Mouse (Mus musculus) urinary bladder, postnatal 25 days (tissue): Measurements from ENCODE around the gene Asic2.

Experiments
- DNase-seq: peaks from one replicate; pipeline ENCODE4 v3.0.0; 2022; ENCODE audit warnings: low spot score

Asic2 gene

GRCm38 (mm10) chr11:81722071-81722470, 246.2 kb downstream of the Asic2 start:
- DNase-seq, result no peak

GRCm38 (mm10) chr11:81714801-81715200, 253.5 kb downstream of the Asic2 start:
- no peak for DNase-seq

- no peak for DNase-seq
Measured at GRCm38 (mm10) chr11:81706996-81707395, 261.3 kb downstream of the Asic2 start.

- no peak for DNase-seq
Measured at GRCm38 (mm10) chr11:81698008-81698407, 270.2 kb downstream of the Asic2 start.

- no peak for DNase-seq
Measured at GRCm38 (mm10) chr11:81695501-81695900, 272.8 kb downstream of the Asic2 start.

- no peak for DNase-seq
Measured at GRCm38 (mm10) chr11:81680511-81680910, 287.7 kb downstream of the Asic2 start.

GRCm38 (mm10) chr11:81671724-81672123, 296.5 kb downstream of the Asic2 start:
- no peak for DNase-seq

GRCm38 (mm10) chr11:81670436-81670835, 297.8 kb downstream of the Asic2 start:
- no peak for DNase-seq

- DNase-seq, result no peak
Measured at GRCm38 (mm10) chr11:81658850-81659249, 309.4 kb downstream of the Asic2 start.

GRCm38 (mm10) chr11:81657121-81657520, 311.1 kb downstream of the Asic2 start:
- no peak for DNase-seq

GRCm38 (mm10) chr11:81647828-81648227, 320.4 kb downstream of the Asic2 start:
- no peak for DNase-seq

GRCm38 (mm10) chr11:81645549-81645948, 322.7 kb downstream of the Asic2 start:
- DNase-seq, result no peak

- DNase-seq, result no peak
Measured at GRCm38 (mm10) chr11:81636356-81636755, 331.9 kb downstream of the Asic2 start.

- peak; percentile 8 for DNase-seq
Measured at GRCm38 (mm10) chr11:81634360-81635350, 333.6 kb downstream of the Asic2 start.

- no peak for DNase-seq
Measured at GRCm38 (mm10) chr11:81625199-81625598, 343.1 kb downstream of the Asic2 start.

- DNase-seq, result no peak
Measured at GRCm38 (mm10) chr11:81620516-81620915, 347.7 kb downstream of the Asic2 start.

GRCm38 (mm10) chr11:81616437-81616836, 351.8 kb downstream of the Asic2 start:
- no peak for DNase-seq

GRCm38 (mm10) chr11:81613869-81614620, 354.2 kb downstream of the Asic2 start:
- no peak for DNase-seq

GRCm38 (mm10) chr11:81612798-81613540, 355.3 kb downstream of the Asic2 start:
- peak; percentile 72 for DNase-seq

GRCm38 (mm10) chr11:81611948-81612797, 356.1 kb downstream of the Asic2 start:
- DNase-seq, result no peak

GRCm38 (mm10) chr11:81610506-81610905, 357.8 kb downstream of the Asic2 start:
- DNase-seq, result no peak
